Mouse (Mus musculus): ENCODE measurements around the gene Ets2. TPM values are rescaled to one million over a fixed set of nuclear protein-coding genes. Genes with fewer than 3 reads are reported as not detected.

The Ets2 gene
- polyA plus RNA-seq, 1 experiment from 2014 or later: 63.1 TPM

DNA sequence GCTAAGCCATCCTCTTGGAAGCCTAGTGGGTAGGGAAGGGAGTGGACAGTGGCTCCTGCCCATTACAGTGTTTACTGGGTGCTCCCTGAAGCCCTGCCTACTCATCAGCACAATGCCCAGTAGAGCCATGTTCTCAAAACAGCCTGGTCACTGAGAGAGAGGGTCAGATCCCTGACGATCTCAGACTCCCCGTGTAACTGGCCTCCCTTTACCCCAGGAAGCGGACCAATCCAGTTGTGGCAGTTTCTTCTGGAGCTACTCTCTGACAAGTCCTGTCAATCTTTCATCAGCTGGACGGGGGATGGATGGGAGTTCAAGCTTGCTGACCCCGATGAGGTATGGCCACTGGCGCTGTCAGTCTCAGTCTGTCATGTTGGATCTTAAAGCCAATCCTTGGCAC, 15.8 kb downstream of the Ets2 start:
- Histone ChIP-seq H3K4me1 (no peaks in the 10 kb centered on the region), H3K9me3 (replicated peaks) (peaks cover 14% of the 10 kb centered on the region), H3K27ac (no peak overlapping the region), H3K9ac (no peak overlapping the region), H3K36me3 (peaks cover 87% of the 10 kb centered on the region), H3K4me2 (no peak overlapping the region), H3K27me3 (no peaks in the 10 kb centered on the region), H3K4me3 (replicated peaks) (no peak overlapping the region)
- ATAC-seq (replicated peaks; ENCODE audit: low FRiP score): no peak
- 93% methylated on average over 6 of the region's 6 CpGs for WGBS

DNA sequence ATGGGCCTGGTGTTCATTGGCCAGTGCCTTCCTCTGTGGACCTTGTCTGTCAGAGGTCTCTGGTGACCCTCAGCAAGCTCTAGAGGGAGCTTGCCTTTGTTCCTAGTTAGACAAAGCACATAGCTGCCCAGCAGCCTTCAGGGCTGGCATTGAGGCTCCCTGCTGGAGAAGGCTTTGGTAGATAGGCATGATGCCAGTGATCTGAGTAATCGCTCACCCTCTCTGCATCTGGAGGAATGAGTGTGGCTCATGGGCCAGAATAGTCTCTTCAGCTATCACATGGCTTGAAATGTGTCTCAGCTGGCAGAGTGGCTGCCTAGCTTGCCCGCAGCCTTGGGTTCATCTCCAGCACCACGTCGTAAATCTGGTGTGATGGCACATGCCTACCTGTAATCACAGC, 16.2 kb downstream of the Ets2 start:
- H3K9ac ChIP-seq: no peak overlapping the region
- no peaks in the 10 kb centered on the region for H3K27me3 ChIP-seq
- H3K4me2 ChIP-seq: no peak overlapping the region
- peaks cover 14% of the 10 kb centered on the region for H3K9me3 ChIP-seq (replicated peaks)
- H3K27ac ChIP-seq: no peak overlapping the region
- H3K4me3 ChIP-seq (replicated peaks): no peak overlapping the region
- H3K36me3 ChIP-seq: peaks cover 86% of the 10 kb centered on the region
- WGBS: 91% methylated on average over 4 of the region's 4 CpGs
- no peak for ATAC-seq (replicated peaks; ENCODE audit: low FRiP score)
- H3K4me1 ChIP-seq: no peaks in the 10 kb centered on the region

DNA sequence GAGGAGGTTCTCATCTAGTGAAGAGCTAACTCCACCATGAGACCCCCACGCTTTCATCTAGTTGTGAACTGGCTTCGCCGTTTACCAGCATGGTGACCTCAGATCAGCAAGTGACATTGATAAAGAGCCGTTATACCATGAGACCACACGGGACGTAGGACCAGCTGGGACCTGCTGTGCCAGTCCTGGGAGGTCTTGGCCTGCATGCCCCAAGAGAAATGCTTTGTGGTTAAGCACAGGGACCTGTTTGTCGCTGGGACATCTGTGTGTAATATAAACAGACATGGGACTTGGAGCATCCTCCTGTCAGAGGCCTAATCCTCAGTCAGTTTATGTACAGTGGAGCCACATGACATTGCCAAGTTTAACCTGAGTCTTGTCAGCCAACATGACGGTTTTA, 18.7 kb downstream of the Ets2 start:
- Histone ChIP-seq H3K4me2 (no peak overlapping the region), H3K9ac (no peak overlapping the region), H3K36me3 (peaks cover 66% of the 10 kb centered on the region), H3K27me3 (no peaks in the 10 kb centered on the region), H3K4me1 (no peaks in the 10 kb centered on the region), H3K27ac (no peak overlapping the region), H3K4me3 (replicated peaks) (no peak overlapping the region), H3K9me3 (replicated peaks) (peaks cover 14% of the 10 kb centered on the region)
- ATAC-seq (replicated peaks; ENCODE audit: low FRiP score): no peak
- 95% methylated on average over 8 of the region's 8 CpGs for WGBS

DNA sequence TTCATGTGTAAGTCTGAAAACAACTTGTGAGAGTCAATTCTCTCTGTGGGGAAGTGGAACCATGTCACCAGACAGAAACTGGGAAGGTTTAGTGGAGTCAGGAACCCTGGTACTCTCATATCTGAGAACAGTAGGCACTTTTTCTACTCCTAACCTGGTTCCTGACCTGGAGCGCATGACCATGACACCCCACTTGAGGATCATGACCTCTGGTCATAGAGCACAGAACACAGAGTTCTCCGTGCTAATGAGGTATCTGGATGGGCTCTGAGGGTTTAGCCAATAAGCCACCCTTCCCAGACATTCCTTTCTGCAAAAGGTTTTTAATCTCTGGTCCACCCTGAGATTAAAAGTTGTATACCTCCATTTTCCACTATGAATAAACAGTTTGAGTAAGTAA, 22.4 kb downstream of the Ets2 start:
- Histone ChIP-seq H3K4me3 (replicated peaks) (no peak overlapping the region), H3K9me3 (replicated peaks) (peaks cover 14% of the 10 kb centered on the region), H3K36me3 (peaks cover 28% of the 10 kb centered on the region), H3K9ac (no peak overlapping the region), H3K27me3 (no peaks in the 10 kb centered on the region), H3K4me1 (peaks cover 6% of the 10 kb centered on the region), H3K27ac (no peak overlapping the region), H3K4me2 (no peak overlapping the region)
- WGBS: 88% methylated on average over 2 of the region's 2 CpGs
- ATAC-seq (replicated peaks; ENCODE audit: low FRiP score): no peak

DNA sequence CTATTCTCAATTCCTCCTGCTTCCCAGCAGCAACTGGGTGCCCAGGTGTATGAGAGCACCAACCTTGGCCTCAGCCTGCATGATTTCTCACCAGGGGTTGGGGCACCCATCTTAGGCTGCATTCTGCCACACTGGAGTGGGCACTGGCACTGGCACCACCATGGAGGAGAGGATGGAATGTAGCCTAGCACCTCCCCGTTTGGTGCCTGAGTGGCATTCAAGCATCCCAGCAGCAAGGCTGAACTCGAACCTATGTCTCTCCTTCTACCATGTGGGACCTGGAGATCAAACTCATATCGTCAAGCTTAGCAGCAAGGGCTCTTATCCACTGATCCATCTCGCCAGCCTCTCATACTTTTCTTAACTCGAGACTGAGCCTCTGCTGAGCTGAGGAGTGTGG, 22.9 kb downstream of the Ets2 start:
- Histone ChIP-seq H3K4me3 (replicated peaks) (no peak overlapping the region), H3K4me1 (peaks cover 8% of the 10 kb centered on the region), H3K27ac (no peak overlapping the region), H3K4me2 (no peak overlapping the region), H3K9ac (no peak overlapping the region), H3K36me3 (peaks cover 23% of the 10 kb centered on the region), H3K27me3 (no peaks in the 10 kb centered on the region), H3K9me3 (replicated peaks) (peaks cover 14% of the 10 kb centered on the region)
- 82% methylated on average over 5 of the region's 5 CpGs for WGBS
- ATAC-seq (replicated peaks; ENCODE audit: low FRiP score): no peak

DNA sequence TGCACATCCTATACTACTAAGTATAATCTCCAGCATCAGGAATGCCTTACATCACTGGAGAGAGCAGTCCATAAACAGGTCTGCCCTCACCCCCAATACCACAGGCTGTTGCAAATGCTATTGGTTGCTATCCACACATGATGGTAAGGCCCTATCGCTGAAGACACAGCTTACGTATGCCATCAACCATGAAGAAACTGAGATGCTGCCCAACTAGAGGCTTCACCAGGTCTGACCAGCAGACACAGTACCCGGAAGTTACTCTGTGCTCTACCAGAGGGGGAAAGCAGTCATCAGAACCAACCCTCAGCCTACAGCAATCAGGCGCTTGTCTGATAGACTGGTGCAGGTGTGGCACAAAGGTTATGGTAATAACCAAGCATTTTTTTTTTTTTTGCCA, 24.9 kb downstream of the Ets2 start:
- Histone ChIP-seq H3K4me1 (peaks cover 8% of the 10 kb centered on the region), H3K9ac (no peak overlapping the region), H3K4me3 (replicated peaks) (no peak overlapping the region), H3K36me3 (peaks cover 3% of the 10 kb centered on the region; the same call in 1 of the 2 replicates), H3K9me3 (replicated peaks) (0 out of 2 replicates have a peak, but pooled peaks cover 3% of the 10 kb centered on the region), H3K27ac (no peak overlapping the region), H3K27me3 (no peaks in the 10 kb centered on the region), H3K4me2 (no peak overlapping the region)
- 91% methylated on average over 4 of the region's 4 CpGs for WGBS
- no peak for ATAC-seq (replicated peaks; ENCODE audit: low FRiP score)

DNA sequence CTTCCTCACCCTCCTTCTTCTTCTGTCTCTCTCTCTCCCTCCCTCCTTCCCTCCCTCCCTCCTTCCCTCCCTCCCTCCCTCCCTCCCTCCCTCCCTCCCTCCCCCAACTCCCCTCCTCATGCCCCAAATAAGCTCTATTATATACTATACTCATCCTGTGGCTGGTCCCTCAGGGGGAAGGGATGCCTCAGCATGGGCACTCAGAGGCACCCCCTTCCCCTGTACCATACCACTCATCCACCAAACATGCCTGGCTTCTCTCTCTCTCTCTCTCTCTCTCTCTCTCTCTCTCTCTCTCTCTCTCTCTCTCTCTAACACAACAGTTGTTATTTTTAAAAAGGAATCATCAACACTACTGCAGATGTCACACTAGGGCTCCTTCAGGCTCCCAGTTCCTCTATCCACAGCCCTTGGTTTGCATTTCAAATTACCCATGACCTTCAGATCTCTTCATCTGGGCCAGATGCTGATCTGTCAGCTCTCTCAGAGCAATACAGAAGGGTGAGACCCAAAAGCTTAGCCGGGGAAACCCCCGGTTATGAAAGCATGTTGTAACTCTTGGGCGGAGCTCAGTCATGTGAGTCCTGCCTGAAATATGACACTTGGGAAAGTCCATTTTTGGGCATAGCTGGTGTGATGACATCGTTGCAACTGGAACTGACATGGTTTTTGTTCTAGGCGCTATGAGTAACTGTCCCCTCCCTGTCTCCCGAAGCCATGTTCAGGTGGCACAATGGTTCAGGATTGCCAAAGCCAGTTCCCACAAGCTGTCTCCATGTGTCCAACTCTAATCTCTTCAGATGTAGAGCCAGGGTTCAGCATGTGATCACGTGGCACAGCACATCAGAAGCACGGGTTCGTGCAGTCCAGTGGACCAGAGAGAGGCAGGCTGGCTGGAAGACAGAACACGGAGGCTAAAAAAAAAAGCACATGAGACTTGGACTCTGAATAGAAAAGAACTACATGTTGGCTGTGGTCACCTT, 26.9 kb downstream of the Ets2 start:
- Histone ChIP-seq H3K27ac (no peak overlapping the region), H3K36me3 (no peaks in the 10 kb centered on the region), H3K4me3 (replicated peaks) (no peak overlapping the region), H3K4me1 (peaks cover 8% of the 10 kb centered on the region), H3K9ac (no peak overlapping the region), H3K27me3 (no peaks in the 10 kb centered on the region), H3K4me2 (no peak overlapping the region), H3K9me3 (replicated peaks) (no peaks in the 10 kb centered on the region)
- ATAC-seq (replicated peaks; ENCODE audit: low FRiP score): peak; percentile 40
- WGBS: 55% methylated on average over 10 of the region's 10 CpGs

DNA sequence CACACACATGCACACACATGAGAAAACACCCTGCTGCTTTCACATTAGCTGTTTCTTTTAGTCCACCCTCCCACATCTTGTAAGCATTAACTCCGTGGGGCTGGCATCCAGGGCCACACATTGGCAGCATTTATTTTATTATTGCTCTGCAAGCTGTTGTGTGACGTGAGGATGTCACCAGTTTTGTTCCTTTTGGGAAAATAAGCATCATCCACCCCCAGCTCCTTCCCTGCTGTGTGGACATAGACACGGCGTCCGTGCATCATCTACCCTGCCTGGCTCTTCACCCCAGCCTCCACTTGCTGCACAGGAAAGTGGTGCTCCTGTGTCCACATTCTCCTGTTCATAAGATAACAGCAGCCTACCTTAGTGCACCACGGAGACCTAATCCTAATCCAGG, 27.9 kb downstream of the Ets2 start:
- 74% methylated on average over 6 of the region's 6 CpGs for WGBS
- no peaks in the 10 kb centered on the region for H3K27me3 ChIP-seq
- no peak overlapping the region for H3K27ac ChIP-seq
- no peak overlapping the region for H3K4me3 ChIP-seq (replicated peaks)
- no peak for ATAC-seq (replicated peaks; ENCODE audit: low FRiP score)
- H3K36me3 ChIP-seq: no peaks in the 10 kb centered on the region
- peaks cover 8% of the 10 kb centered on the region for H3K4me1 ChIP-seq
- no peaks in the 10 kb centered on the region for H3K9me3 ChIP-seq (replicated peaks)
- no peak overlapping the region for H3K9ac ChIP-seq
- H3K4me2 ChIP-seq: no peak overlapping the region

DNA sequence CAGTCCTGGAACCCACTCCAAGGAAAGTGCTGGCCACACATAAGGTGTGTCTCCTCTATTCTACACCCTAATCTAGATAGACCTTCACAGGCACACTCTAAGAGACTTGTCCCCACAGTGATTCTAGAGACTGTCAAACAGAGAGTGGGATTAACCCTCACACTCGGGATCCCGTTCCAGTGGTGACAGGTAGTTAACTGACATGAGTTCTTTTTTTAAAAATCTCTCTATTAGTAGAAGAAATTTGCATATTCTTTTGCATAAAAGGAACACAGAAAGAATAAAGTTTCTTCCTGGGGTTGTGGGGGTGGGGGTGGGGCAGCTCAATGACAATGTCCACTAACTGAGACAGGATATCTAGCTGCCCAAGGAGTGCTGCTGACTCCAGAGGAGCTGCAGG, 32.9 kb downstream of the Ets2 start:
- ATAC-seq (replicated peaks; ENCODE audit: low FRiP score): no peak
- Histone ChIP-seq H3K4me2 (no peak overlapping the region), H3K9ac (no peak overlapping the region), H3K4me3 (replicated peaks) (no peak overlapping the region), H3K9me3 (replicated peaks) (no peaks in the 10 kb centered on the region), H3K27ac (no peak overlapping the region; the same call in 1 of the 2 replicates), H3K4me1 (no peaks in the 10 kb centered on the region), H3K36me3 (no peaks in the 10 kb centered on the region), H3K27me3 (no peaks in the 10 kb centered on the region)
- WGBS: 75% methylated on average over 2 of the region's 2 CpGs

DNA sequence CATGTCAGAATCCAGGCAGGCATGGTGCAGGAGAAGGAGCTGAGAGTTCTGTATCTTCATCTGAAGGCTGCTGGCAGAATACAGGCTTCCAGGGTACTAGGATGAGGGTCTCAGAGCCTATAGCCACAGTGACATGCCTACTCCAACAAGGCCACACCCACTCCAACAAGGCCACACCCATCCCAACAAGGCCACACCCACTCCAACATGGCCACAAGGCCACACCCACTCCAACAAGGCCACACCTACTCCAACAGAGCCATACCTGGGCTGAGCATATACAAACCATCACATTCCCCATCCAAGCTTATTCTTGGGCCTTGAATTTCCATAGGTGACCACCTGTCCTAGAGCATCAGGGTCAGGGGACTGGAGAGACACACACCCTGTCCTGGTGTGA, 34.2 kb downstream of the Ets2 start:
- no peak for ATAC-seq (replicated peaks; ENCODE audit: low FRiP score)
- Histone ChIP-seq H3K36me3 (no peaks in the 10 kb centered on the region), H3K27ac (no peak overlapping the region), H3K27me3 (no peaks in the 10 kb centered on the region), H3K9ac (no peak overlapping the region), H3K4me1 (no peaks in the 10 kb centered on the region), H3K4me2 (no peak overlapping the region), H3K9me3 (replicated peaks) (no peaks in the 10 kb centered on the region), H3K4me3 (replicated peaks) (no peak overlapping the region)

DNA sequence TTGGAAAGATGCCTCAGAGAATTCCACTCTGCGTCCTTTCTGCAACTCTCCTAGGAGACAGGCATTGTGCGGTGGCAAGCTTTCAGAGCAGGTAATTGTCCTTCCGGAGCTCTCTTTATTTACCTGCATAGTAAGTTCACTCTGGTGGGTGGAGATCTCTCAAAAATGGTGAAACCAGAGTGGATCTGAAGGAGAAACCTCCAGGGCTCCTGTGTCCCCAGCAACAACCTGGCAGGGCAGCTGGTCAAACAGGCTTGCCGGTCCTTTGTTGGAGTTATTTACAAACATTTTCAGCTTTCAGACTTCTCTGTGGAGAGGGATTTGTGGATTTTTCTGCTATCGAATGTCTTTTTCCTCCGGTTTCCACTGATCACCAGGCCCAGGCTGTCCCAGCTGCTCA, 34.6 kb downstream of the Ets2 start:
- WGBS: 80% methylated on average over 6 of the region's 6 CpGs
- Histone ChIP-seq H3K4me2 (no peak overlapping the region), H3K4me1 (0 out of 2 replicates have a peak, but pooled peaks cover under 1% of the 10 kb centered on the region), H3K27me3 (no peaks in the 10 kb centered on the region), H3K27ac (no peak overlapping the region), H3K9ac (no peak overlapping the region), H3K36me3 (no peaks in the 10 kb centered on the region), H3K4me3 (replicated peaks) (no peak overlapping the region), H3K9me3 (replicated peaks) (no peaks in the 10 kb centered on the region)
- ATAC-seq (replicated peaks; ENCODE audit: low FRiP score): no peak

DNA sequence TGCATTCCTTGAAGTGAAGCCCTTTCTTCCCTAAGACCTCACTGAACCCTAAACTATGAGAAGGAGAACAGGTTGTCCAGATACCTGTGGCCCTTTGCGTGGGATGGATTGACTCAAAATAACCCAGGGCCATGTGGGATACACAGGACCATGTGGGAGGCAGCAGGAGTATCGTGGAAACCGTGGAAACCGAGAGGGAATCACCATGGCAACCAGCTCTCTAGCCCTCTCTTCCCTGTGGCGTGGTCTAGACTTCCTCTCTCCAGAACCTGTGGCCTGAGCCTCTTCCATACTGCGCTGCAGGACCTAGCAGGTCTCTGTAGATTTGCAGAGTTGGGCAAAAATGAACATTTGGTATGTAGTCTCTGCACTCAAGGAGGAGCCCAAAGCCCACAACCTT, 37.6 kb downstream of the Ets2 start:
- WGBS: 59% methylated on average over 6 of the region's 6 CpGs
- Histone ChIP-seq H3K9ac (no peak overlapping the region), H3K4me3 (replicated peaks) (no peak overlapping the region), H3K27ac (no peak overlapping the region), H3K9me3 (replicated peaks) (no peaks in the 10 kb centered on the region), H3K4me2 (no peak overlapping the region), H3K27me3 (no peaks in the 10 kb centered on the region), H3K4me1 (peaks cover 19% of the 10 kb centered on the region), H3K36me3 (no peaks in the 10 kb centered on the region)
- ATAC-seq (replicated peaks; ENCODE audit: low FRiP score): no peak

DNA sequence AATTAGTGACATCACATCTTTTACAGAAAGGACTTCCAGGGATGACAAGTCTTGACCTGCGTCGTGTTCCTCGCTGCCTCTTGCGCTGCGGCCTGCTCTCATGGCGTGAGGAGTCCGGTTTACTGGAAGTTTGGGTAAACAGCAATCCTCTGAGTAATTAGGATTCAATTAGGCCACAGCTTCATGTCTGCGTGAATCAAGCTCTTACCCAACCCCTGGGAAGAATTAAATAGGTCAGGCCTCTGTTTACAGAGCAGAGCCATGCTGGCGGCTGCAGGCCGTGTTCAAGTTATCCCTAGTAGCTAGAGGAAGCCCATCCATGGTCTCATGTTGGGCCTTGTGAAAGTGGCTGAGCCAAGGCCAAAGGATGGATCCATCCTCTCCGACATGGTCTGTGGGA, 39.5 kb downstream of the Ets2 start:
- Histone ChIP-seq H3K4me3 (replicated peaks) (no peak overlapping the region), H3K9ac (no peak overlapping the region), H3K27ac (no peak overlapping the region), H3K4me1 (peaks cover 19% of the 10 kb centered on the region), H3K27me3 (no peaks in the 10 kb centered on the region), H3K4me2 (no peak overlapping the region), H3K36me3 (no peaks in the 10 kb centered on the region), H3K9me3 (replicated peaks) (no peaks in the 10 kb centered on the region)
- WGBS: 77% methylated on average over 11 of the region's 11 CpGs
- ATAC-seq (replicated peaks; ENCODE audit: low FRiP score): no peak
